Mouse (Mus musculus) MEL (cell line): ENCODE measurements around the gene Mtx1. TPM values are rescaled to one million over a fixed set of nuclear protein-coding genes. Genes with fewer than 3 reads are reported as not detected.

Experiments used
- DNase-seq: peaks from one replicate; pipeline ENCODE4 v3.0.0; 2011; ENCODE audit warnings: low read depth, low spot score
- H3K27ac ChIP-seq: 2 replicates; pipeline ENCODE4 v1.5.1; 2012; ENCODE audit warnings: low read depth, mild to moderate bottlenecking, control low read depth, low read length, moderate library complexity; ENCODE audit not compliant: control insufficient read depth
- H3K27me3 ChIP-seq, 2 experiments: fragments of 150-350 bp in 1 of 2; sonication (generic) in 1 of 2; 2 replicates each; pipeline ENCODE4 v1.6.1; 2012; ENCODE audit warnings: low read length in 2 of 2, mild to moderate bottlenecking in 2 of 2, improper control_type of control experiment in 1 of 2, moderate library complexity in 1 of 2; ENCODE audit not compliant: insufficient read depth in 2 of 2, control insufficient read depth in 1 of 2
- H3K36me3 ChIP-seq, 2 experiments: 2 replicates each; pipeline ENCODE4 v1.6.1; 2012 to 2014; ENCODE audit warnings: low read length in 2 of 2, improper control_type of control experiment in 1 of 2, inconsistent platforms in 1 of 2, mild to moderate bottlenecking in 1 of 2; ENCODE audit not compliant: insufficient read depth in 2 of 2, control insufficient read depth in 1 of 2
- H3K4me1 ChIP-seq, 2 experiments: fragments of 150-350 bp in 1 of 2; sonication (generic) in 1 of 2; 2 replicates each; pipeline ENCODE4 v1.6.1; 2012; ENCODE audit warnings: low read length in 2 of 2, improper control_type of control experiment in 1 of 2, mild to moderate bottlenecking in 1 of 2; ENCODE audit not compliant: insufficient read depth in 2 of 2, control insufficient read depth in 1 of 2
- H3K4me3 ChIP-seq, 2 experiments: fragments of 150-350 bp in 1 of 2; sonication (generic) in 1 of 2; 2 replicates each; pipeline ENCODE4 v1.5.1; 2012; ENCODE audit warnings: low read depth in 2 of 2, low read length in 2 of 2, mild to moderate bottlenecking in 2 of 2, moderate library complexity in 2 of 2, control low read depth in 1 of 2, improper control_type of control experiment in 1 of 2; ENCODE audit not compliant: control insufficient read depth in 1 of 2, insufficient read depth in 1 of 2
- H3K79me2 ChIP-seq: 2 replicates; pipeline ENCODE4 v1.6.1; 2012; ENCODE audit warnings: mild to moderate bottlenecking, low read length, moderate library complexity; ENCODE audit not compliant: control insufficient read depth, poor library complexity, insufficient read depth
- H3K9ac ChIP-seq: 2 replicates; pipeline ENCODE4 v1.6.1; 2012; ENCODE audit warnings: low read depth, mild to moderate bottlenecking, control low read depth, low read length, moderate library complexity; ENCODE audit not compliant: control insufficient read depth, poor library complexity, severe bottlenecking
- H3K9me3 ChIP-seq: fragments of 150-350 bp; sonication (generic); replicated peaks from 2 replicates; pipeline ENCODE4 v1.6.1; 2012; ENCODE audit warnings: mild to moderate bottlenecking, low read length, improper control_type of control experiment, moderate library complexity; ENCODE audit not compliant: insufficient read depth
- BHLHE40 ChIP-seq: IDR thresholded peaks from 2 replicates; pipeline ENCODE4 v1.6.1; 2012; ENCODE audit warnings: low read depth, mild to moderate bottlenecking, inconsistent platforms, low read length, improper control_type of control experiment, borderline replicate concordance
- CHD2 ChIP-seq: IDR thresholded peaks from 2 replicates; pipeline ENCODE4 v1.6.1; 2011; ENCODE audit warnings: low read length, improper control_type of control experiment
- ELF1 ChIP-seq: IDR thresholded peaks from 2 replicates; pipeline ENCODE4 v1.6.1; 2014; ENCODE audit warnings: low read depth, mild to moderate bottlenecking, inconsistent platforms, low read length, improper control_type of control experiment, moderate library complexity
- EP300 ChIP-seq, 2 experiments: IDR thresholded peaks; 2 replicates each; pipeline ENCODE4 v1.6.1; 2011; ENCODE audit warnings: improper control_type of control experiment in 2 of 2, low read length in 2 of 2, low read depth in 1 of 2, mild to moderate bottlenecking in 1 of 2
- ETS1 ChIP-seq: IDR thresholded peaks from 2 replicates; pipeline ENCODE4 v1.6.1; 2012; ENCODE audit warnings: low read depth, mild to moderate bottlenecking, inconsistent platforms, low read length, improper control_type of control experiment, moderate library complexity
- GABPA ChIP-seq: IDR thresholded peaks from 2 replicates; pipeline ENCODE4 v1.6.1; 2012; ENCODE audit warnings: low read depth, mild to moderate bottlenecking, inconsistent platforms, low read length, improper control_type of control experiment, moderate library complexity
- GATA1 ChIP-seq: IDR thresholded peaks from 2 replicates; pipeline ENCODE4 v1.6.1; 2011; ENCODE audit warnings: low read depth, low read length, improper control_type of control experiment
- HCFC1 ChIP-seq: IDR thresholded peaks from 2 replicates; pipeline ENCODE4 v1.6.1; 2012; ENCODE audit warnings: low read depth, mild to moderate bottlenecking, inconsistent platforms, low read length, improper control_type of control experiment, moderate library complexity
- JUND ChIP-seq: IDR thresholded peaks from 2 replicates; pipeline ENCODE4 v1.6.1; 2011; ENCODE audit warnings: low read depth, mild to moderate bottlenecking, improper control_type of control experiment, low read length
- KAT2A ChIP-seq: conservative IDR thresholded peaks from 2 replicates; pipeline ENCODE4 v1.6.1; 2012; ENCODE audit warnings: low read depth, low read length, improper control_type of control experiment, inconsistent platforms
- MEF2A ChIP-seq: IDR thresholded peaks from 2 replicates; pipeline ENCODE4 v1.6.1; 2014; ENCODE audit warnings: low read depth, mild to moderate bottlenecking, inconsistent platforms, low read length, improper control_type of control experiment; ENCODE audit not compliant: poor library complexity, insufficient replicate concordance, severe bottlenecking; ENCODE audit errors: extremely low read depth
- MYC ChIP-seq: IDR thresholded peaks from 2 replicates; pipeline ENCODE4 v1.6.1; 2011; ENCODE audit warnings: low read depth, mild to moderate bottlenecking, low read length, improper control_type of control experiment, moderate library complexity
- NELFE ChIP-seq: IDR thresholded peaks from 2 replicates; pipeline ENCODE4 v1.6.1; 2011; ENCODE audit warnings: low read depth, low read length, improper control_type of control experiment
- NRF1 ChIP-seq: IDR thresholded peaks from 2 replicates; pipeline ENCODE4 v1.6.1; 2014; ENCODE audit warnings: low read depth, mild to moderate bottlenecking, inconsistent platforms, low read length, improper control_type of control experiment, moderate library complexity; ENCODE audit not compliant: poor library complexity, insufficient read depth, severe bottlenecking
- POLR2A ChIP-seq, 2 experiments: IDR thresholded peaks; 2 replicates each; pipeline ENCODE4 v1.6.1; 2011 to 2012; ENCODE audit warnings: low read length in 2 of 2, mild to moderate bottlenecking in 2 of 2, control low read depth in 1 of 2, improper control_type of control experiment in 1 of 2, low read depth in 1 of 2, moderate library complexity in 1 of 2; ENCODE audit not compliant: control insufficient read depth in 1 of 2, insufficient read depth in 1 of 2, poor library complexity in 1 of 2
- POLR2AphosphoS2 ChIP-seq: IDR thresholded peaks from 2 replicates; pipeline ENCODE4 v1.6.1; 2011; ENCODE audit warnings: low read length, improper control_type of control experiment
- POLR2AphosphoS5 ChIP-seq: IDR thresholded peaks from 2 replicates; pipeline ENCODE4 v1.6.1; 2012; ENCODE audit warnings: low read depth, borderline replicate concordance, mild to moderate bottlenecking, inconsistent platforms, low read length, moderate library complexity, mixed read lengths
- RCOR1 ChIP-seq: IDR thresholded peaks from 2 replicates; pipeline ENCODE4 v1.6.1; 2012; ENCODE audit warnings: low read depth, mild to moderate bottlenecking, inconsistent platforms, low read length, improper control_type of control experiment
- TCF12 ChIP-seq: IDR thresholded peaks from 2 replicates; pipeline ENCODE4 v1.6.1; 2014; ENCODE audit warnings: low read depth, mild to moderate bottlenecking, inconsistent platforms, low read length, improper control_type of control experiment, moderate library complexity
- UBTF ChIP-seq: IDR thresholded peaks from 2 replicates; pipeline ENCODE4 v1.6.1; 2012; ENCODE audit warnings: low read depth, mild to moderate bottlenecking, inconsistent platforms, low read length, improper control_type of control experiment, moderate library complexity, borderline replicate concordance; ENCODE audit not compliant: insufficient read depth
- USF1 ChIP-seq: IDR thresholded peaks from 2 replicates; pipeline ENCODE4 v1.6.1; 2014; ENCODE audit warnings: low read depth, mild to moderate bottlenecking, inconsistent platforms, low read length, improper control_type of control experiment, moderate library complexity
- USF2 ChIP-seq, 2 experiments: IDR thresholded peaks; 2 replicates each; pipeline ENCODE4 v1.6.1; 2011 to 2012; ENCODE audit warnings: improper control_type of control experiment in 2 of 2, low read length in 2 of 2, borderline replicate concordance in 1 of 2, inconsistent platforms in 1 of 2, low read depth in 1 of 2, mild to moderate bottlenecking in 1 of 2; ENCODE audit not compliant: insufficient read depth in 1 of 2
- ZC3H11A ChIP-seq: IDR thresholded peaks from 2 replicates; pipeline ENCODE4 v1.6.1; 2012; ENCODE audit warnings: low read depth, mild to moderate bottlenecking, inconsistent platforms, low read length, improper control_type of control experiment
- ZKSCAN1 ChIP-seq: IDR thresholded peaks from 2 replicates; pipeline ENCODE4 v1.6.1; 2012; ENCODE audit warnings: low read depth, mild to moderate bottlenecking, inconsistent platforms, low read length, improper control_type of control experiment, moderate library complexity
- ZNF384 ChIP-seq: IDR thresholded peaks from 2 replicates; pipeline ENCODE4 v1.6.1; 2012; ENCODE audit warnings: low read depth, mild to moderate bottlenecking, inconsistent platforms, low read length, improper control_type of control experiment
- polyA plus RNA-seq, 2 experiments: library from polyadenylated mRNA; stranded (reverse) in 1 of 2; unstranded in 1 of 2; fragments of >175 nt in 1 of 2; fragments of >200 nt in 1 of 2; gene quantifications; 2 replicates each; pipeline versions ENCODE4 v1.2.1 to v1.2.4; 2012; ENCODE audit warnings: low replicate concordance in 2 of 2, low read depth in 1 of 2; ENCODE audit not compliant: insufficient read length in 2 of 2, insufficient read depth in 1 of 2, missing spikeins in 1 of 2
- total RNA-seq: library from RNA; depleted of rRNA; stranded (reverse); fragments of 300-350 nt; gene quantifications from 2 replicates; pipeline ENCODE4 v1.2.3, GENCODE M21; 2012

Mtx1 gene
- total and polyA plus RNA-seq, 3 experiments = 314 to 369 TPM; not detected in 1

DNA sequence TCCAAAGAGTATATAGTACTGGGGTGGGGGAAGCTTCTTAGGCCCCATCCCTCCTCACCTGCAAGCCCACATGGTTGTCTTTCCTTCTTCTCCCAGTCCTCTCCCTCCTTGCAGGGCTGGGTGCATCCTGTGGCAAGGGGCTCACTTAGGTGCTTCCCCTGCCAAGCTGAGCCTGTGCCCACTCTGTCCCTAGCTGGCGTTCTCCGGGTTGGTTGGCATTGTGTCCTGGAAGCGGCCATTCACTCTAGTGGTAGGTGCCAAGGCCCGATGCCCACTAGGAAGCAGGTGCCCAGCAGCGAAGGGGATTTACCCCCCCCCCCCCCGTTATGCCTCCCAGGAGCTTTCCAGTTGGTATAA is 43.0 kb downstream of the Mtx1 start:
- Histone ChIP-seq H3K4me3 (no peak overlapping the region), H3K4me1 (peaks cover 23 to 70% of the 10 kb centered on the region in 2 experiments)

DNA sequence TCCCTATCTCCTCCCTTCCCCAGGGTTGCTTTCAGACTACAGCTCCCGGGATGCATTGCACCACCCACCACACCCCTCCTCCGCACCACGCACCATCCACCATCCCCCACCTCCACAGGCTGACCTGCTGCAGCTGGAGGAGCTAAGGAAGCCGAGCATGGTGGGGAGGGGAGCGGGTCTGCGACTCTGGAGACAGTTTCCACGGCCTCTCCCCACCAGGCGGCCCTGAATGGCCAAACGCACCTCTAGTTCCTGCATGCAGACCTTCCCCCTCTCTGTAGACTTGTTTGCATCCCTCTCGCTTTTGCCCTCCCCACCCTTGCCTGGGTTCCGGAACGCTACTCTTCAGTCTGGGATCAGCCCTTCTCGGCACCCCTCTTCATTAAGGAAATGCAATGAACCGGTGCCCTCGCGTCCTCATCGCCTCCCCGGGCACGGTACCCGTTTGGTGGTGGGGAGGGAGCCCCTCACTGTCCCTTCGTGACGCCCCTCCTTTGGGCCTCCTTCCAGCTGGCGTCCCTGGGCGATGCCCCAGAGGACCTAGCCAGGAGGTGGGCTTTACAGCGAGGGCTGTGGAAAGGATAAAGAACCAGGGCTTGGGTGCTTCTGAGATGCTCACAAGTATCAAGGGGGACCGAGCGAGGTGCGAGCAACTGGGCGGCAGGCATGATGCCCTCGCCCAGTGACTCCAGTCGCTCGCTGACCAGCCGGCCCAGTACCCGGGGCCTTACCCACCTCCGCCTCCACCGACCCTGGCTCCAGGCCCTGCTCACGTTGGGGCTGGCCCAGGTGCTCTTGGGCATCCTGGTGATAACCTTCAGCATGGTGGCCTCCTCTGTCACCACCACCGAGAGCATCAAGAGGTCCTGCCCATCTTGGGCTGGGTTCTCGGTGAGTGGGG is 43.6 kb downstream of the Mtx1 start, which contains the start of gene Fam189b:
Gene Fam189b, plus strand, starts transcription at position 86 of the 901 bp plus-strand sequence.
- Histone ChIP-seq H3K27me3 (no peaks in the 10 kb centered on the region), H3K9me3 (no peaks in the 10 kb centered on the region), H3K36me3 (peaks cover 7 to 61% of the 10 kb centered on the region in 2 experiments), H3K79me2 (peaks cover 13% of the 10 kb centered on the region), H3K27ac (peak within 1 kb of the TSS; percentile 92), H3K9ac (peak within 1 kb of the TSS; percentile 63), H3K4me1 (peaks cover 25 to 70% of the 10 kb centered on the region in 2 experiments), H3K4me3 (peak within 1 kb of the TSS; percentile 43 to 45)
- peak; percentile 91 for DNase-seq
- TF ChIP-seq GABPA (no peak), ELF1 (no peak; the same call in 1 of the 2 replicates), POLR2AphosphoS2 (peak; percentile 97), KAT2A (peak; percentile 73; the same call in 1 of the 2 replicates), NRF1 (0 out of 2 replicates have a peak, but pooled peaks have one; percentile 25), NELFE (peak; percentile 56; the same call in 1 of the 2 replicates), BHLHE40 (peak; percentile 40; the same call in 1 of the 2 replicates), USF1 (peak; percentile 48; the same call in 1 of the 2 replicates), MEF2A (no peak), POLR2A (IDR thresholded peaks at IDR 0.05; ENCODE audit: control insufficient read depth in 1 of 2, insufficient read depth in 1 of 2, low read depth in 1 of 2, low read length in 2 of 2, poor library complexity in 1 of 2) (peak; percentile 45 to 78; a peak in 2 of 4 replicates), GATA1 (no peak), ETS1 (no peak), JUND (0 out of 2 replicates have a peak, but pooled peaks have one; percentile 61), MYC (peak; percentile 48), UBTF (no peak), ZC3H11A (no peak), CHD2 (peak; percentile 84), HCFC1 (peak; percentile 95), RCOR1 (no peak), USF2 (IDR thresholded peaks at IDR 0.05; ENCODE audit: borderline replicate concordance in 1 of 2, insufficient read depth in 1 of 2, low read depth in 1 of 2, low read length in 2 of 2) (no peak), ZKSCAN1 (no peak)

More for the DNA sequence above, 43.0 kb downstream of the Mtx1 start:
- peaks cover 7 to 61% of the 10 kb centered on the region in 2 experiments for H3K36me3 ChIP-seq
- no peak for DNase-seq
- TF ChIP-seq POLR2A (IDR thresholded peaks at IDR 0.05; ENCODE audit: control insufficient read depth in 1 of 2, insufficient read depth in 1 of 2, low read depth in 1 of 2, low read length in 2 of 2, poor library complexity in 1 of 2) (no peak), ETS1 (no peak), EP300 (IDR thresholded peaks at IDR 0.05; ENCODE audit: low read depth in 1 of 2, low read length in 2 of 2) (no peak), CHD2 (no peak), ELF1 (no peak), ZNF384 (no peak), POLR2AphosphoS2 (no peak), MEF2A (no peak), POLR2AphosphoS5 (no peak), ZC3H11A (no peak), GATA1 (no peak), JUND (no peak), USF2 (IDR thresholded peaks at IDR 0.05; ENCODE audit: borderline replicate concordance in 1 of 2, insufficient read depth in 1 of 2, low read depth in 1 of 2, low read length in 2 of 2) (no peak), BHLHE40 (no peak), RCOR1 (no peak), ZKSCAN1 (no peak), TCF12 (no peak)
- no peaks in the 10 kb centered on the region for H3K9me3 ChIP-seq
- no peaks in the 10 kb centered on the region for H3K27me3 ChIP-seq
- H3K9ac ChIP-seq = peak overlapping the region; percentile 63
- peak overlapping the region; percentile 92; the same call in 1 of the 2 replicates for H3K27ac ChIP-seq
- peaks cover 7% of the 10 kb centered on the region for H3K79me2 ChIP-seq
